Mouse (Mus musculus): ENCODE measurements around the gene Zfp771.

Gene Zfp771

GRCm38 (mm10) chr7:127255008-127255407 lies 10.9 kb downstream of the Zfp771 start:
- no peak for DNase-seq

- DNase-seq = no peak
Observed at GRCm38 (mm10) chr7:127255965-127256364, 11.9 kb downstream of the Zfp771 start.

DNA sequence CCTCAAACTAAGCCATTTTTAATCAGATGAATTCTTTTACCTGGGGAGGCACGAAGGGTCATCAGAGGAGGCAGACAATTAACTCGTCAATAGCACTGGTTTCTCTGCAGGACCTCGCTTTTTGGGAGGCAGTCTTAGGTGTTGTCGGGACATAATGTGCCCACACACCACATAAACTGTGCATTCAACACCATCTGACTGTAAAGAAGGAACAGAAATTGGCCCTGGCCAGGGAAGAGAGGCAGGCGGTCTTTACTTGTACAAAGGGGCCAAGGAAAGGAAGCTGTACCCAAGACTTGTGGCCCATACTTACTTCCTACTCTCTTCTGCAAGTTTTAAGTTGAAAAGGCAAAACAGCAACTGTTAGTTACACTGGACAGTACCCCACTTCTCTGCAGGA lies 12.4 kb downstream of the Zfp771 start:
- no peak for DNase-seq

DNA sequence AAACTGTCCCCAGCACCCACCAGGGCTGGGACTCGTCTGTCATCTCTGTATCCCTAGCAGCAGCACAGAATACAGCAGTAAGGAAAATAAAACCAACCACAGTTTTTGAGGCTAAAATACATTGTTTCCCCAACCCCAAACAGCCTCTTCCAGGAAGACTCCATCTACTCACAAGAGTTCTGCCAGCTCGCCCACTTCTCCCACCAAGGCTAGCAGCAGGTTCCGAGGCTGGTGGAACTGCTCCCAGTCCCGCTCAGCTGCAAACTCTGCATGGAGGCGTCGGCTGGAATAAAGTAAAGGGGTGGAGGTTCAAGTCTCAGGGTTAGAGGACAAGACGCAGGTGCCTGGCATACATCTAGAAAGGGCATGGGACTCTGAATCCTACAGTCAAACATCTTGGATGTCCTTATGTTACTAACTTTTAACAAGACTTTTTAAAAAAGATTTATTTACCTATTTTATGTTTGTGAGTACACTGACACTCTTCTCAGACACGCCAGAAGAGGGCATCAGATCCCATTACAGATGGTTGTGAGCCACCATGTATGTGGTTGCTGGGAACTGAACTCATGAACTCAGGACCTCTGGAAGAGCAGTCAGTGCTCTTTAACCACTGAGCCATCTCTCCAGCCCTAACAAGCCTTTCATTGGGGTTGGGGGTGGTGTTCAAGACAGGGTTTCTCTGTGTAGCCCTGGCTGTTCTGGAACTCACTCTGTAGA lies 15.3 kb downstream of the Zfp771 start:
- DNase-seq = no peak

- DNase-seq = peak; percentile 100
Observed at GRCm38 (mm10) chr7:127260309-127261111, 16.4 kb downstream of the Zfp771 start, which contains the start of gene Dctpp1. Gene Dctpp1 (minus strand): TSS chr7:127260709.

- DNase-seq = no peak
Observed at GRCm38 (mm10) chr7:127262218-127262961, 18.3 kb downstream of the Zfp771 start.

DNA sequence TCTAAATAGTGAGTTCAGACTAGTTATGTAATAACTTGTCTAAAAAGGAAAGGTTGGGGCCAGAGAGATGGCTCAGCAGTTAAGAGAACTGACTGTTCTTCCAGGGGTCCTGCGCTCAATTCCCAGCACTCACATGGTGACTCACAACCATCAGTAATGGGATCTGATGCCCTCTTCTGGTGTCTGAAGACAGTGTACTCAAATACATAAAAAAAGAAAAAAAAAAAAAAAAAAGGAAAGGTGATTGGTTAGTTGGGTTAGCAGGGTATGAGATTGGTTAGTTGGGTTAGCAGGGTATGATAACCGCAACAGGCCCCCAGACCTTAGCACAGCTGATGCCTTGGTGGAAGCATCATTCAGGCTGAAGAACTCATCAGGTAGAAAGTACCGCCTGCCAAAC lies 19.5 kb downstream of the Zfp771 start:
- DNase-seq = no peak

GRCm38 (mm10) chr7:127270256-127270655 lies 26.2 kb downstream of the Zfp771 start:
- no peak for DNase-seq

GRCm38 (mm10) chr7:127270666-127271065 lies 26.6 kb downstream of the Zfp771 start:
- DNase-seq = no peak

GRCm38 (mm10) chr7:127271093-127271492 lies 27.0 kb downstream of the Zfp771 start:
- DNase-seq = no peak

DNA sequence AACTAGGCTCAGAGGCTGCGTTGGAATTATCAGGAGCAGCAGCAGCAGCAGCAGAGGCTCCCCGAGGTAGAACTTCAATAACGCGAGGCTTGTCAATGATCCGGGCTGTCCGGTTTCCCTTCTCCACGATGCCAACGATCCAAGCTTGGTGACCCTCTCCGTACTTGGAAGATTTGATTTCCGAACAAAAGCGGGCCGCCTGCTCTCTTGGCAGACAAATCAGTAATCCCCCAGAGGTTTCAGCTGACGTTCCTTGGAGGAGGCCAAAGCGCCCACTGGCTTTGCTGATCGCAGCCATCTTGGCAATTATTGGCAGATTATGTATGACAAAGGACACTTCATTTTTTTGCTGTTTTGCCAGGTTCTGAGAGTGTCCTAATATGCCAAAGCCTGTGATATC lies 28.5 kb downstream of the Zfp771 start:
- no peak for DNase-seq

GRCm38 (mm10) chr7:127273118-127273923 lies 29.2 kb downstream of the Zfp771 start:
- DNase-seq = no peak

GRCm38 (mm10) chr7:127273925-127274789 lies 30.1 kb downstream of the Zfp771 start, which contains the start of gene Sephs2:
Gene Sephs2 (minus strand): TSS chr7:127274055.
- peak; percentile 97 for DNase-seq

GRCm38 (mm10) chr7:127276519-127276961 lies 32.5 kb downstream of the Zfp771 start:
- DNase-seq = no peak

- DNase-seq = peak; percentile 73
Observed at GRCm38 (mm10) chr7:127278311-127278710, 34.2 kb downstream of the Zfp771 start.

DNA sequence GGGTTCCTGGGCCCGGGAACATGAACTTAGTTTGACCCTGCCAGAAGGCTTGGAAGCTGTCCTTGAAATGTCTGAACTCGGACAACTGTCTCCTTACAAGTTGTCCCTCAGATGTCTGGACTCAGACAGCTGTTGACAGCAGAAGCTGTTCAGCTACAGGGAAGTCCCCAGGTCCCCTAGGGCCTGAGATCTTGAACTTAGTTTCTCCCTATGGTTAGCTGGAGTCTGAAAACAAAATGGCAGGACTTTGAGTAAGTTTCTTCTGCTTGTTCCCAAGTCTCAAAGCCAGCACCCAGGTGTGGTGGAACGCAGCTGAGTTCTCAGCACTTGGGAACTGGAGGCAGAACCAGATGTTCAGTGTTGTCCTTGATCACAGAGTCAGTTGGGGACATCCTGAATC lies 36.0 kb downstream of the Zfp771 start:
- no peak for DNase-seq

GRCm38 (mm10) chr7:127281114-127281513 lies 37.0 kb downstream of the Zfp771 start:
- DNase-seq = no peak

- no peak for DNase-seq
Observed at GRCm38 (mm10) chr7:127282190-127282589, 38.1 kb downstream of the Zfp771 start.

- DNase-seq = no peak
Observed at GRCm38 (mm10) chr7:127285154-127285553, 41.1 kb downstream of the Zfp771 start.

GRCm38 (mm10) chr7:127287940-127288339 lies 43.9 kb downstream of the Zfp771 start:
- no peak for DNase-seq

GRCm38 (mm10) chr7:127289306-127289705 lies 45.2 kb downstream of the Zfp771 start:
- DNase-seq = no peak

All from retina, postnatal 1 day (tissue).